Mouse (Mus musculus) erythroblast, embryonic 14.5 days (primary cell): ENCODE measurements around the gene Frmd4a. TPM values are rescaled to one million over a fixed set of nuclear protein-coding genes. Genes with fewer than 3 reads are reported as not detected.

Experiments
- H3K27me3 ChIP-seq: 2 replicates; pipeline ENCODE4 v1.6.1; 2012; ENCODE audit warnings: inconsistent platforms; ENCODE audit not compliant: control insufficient read depth
- H3K36me3 ChIP-seq: 2 replicates; pipeline ENCODE4 v1.6.1; 2012; ENCODE audit warnings: mild to moderate bottlenecking, inconsistent platforms; ENCODE audit not compliant: control insufficient read depth
- H3K4me1 ChIP-seq: 2 replicates; pipeline ENCODE4 v1.6.1; 2012; ENCODE audit warnings: inconsistent platforms; ENCODE audit not compliant: control insufficient read depth
- H3K4me3 ChIP-seq: replicated peaks from 2 replicates; pipeline ENCODE3; 2012; ENCODE audit warnings: moderate library complexity, mild to moderate bottlenecking, inconsistent platforms
- H3K9me3 ChIP-seq: 2 replicates; pipeline ENCODE4 v1.6.1; 2012; ENCODE audit warnings: low read length, inconsistent platforms, mixed read lengths; ENCODE audit not compliant: control insufficient read depth
- GATA1 ChIP-seq: IDR thresholded peaks from 2 replicates; pipeline ENCODE4 v1.6.1; 2012; ENCODE audit warnings: low read length, inconsistent platforms, mixed read lengths
- TAL1 ChIP-seq: IDR thresholded peaks from 3 replicates; pipeline ENCODE4 v1.6.1; 2012; ENCODE audit warnings: low read length, inconsistent platforms, mixed read lengths
- polyA plus RNA-seq: library from polyadenylated mRNA; stranded (reverse); fragments of >175 nt; gene quantifications from 2 replicates; pipeline ENCODE4 v1.2.3, GENCODE M21; 2012

The Frmd4a gene
- polyA plus RNA-seq, 1 experiment = 5.0 TPM

- Histone ChIP-seq H3K4me1 (no peaks in the 10 kb centered on the region), H3K36me3 (no peaks in the 10 kb centered on the region), H3K9me3 (no peaks in the 10 kb centered on the region), H3K27me3 (no peaks in the 10 kb centered on the region), H3K4me3 (no peak overlapping the region)
- TF ChIP-seq GATA1 (no peak), TAL1 (no peak)
These were observed 437.8 kb downstream of the Frmd4a start for GRCm38 (mm10) chr2:4455097-4456025.

- no peaks in the 10 kb centered on the region for H3K4me1 ChIP-seq
- H3K9me3 ChIP-seq = no peaks in the 10 kb centered on the region
- no peak for TF ChIP-seq GATA1
- TF ChIP-seq TAL1 = no peak
- H3K36me3 ChIP-seq = no peaks in the 10 kb centered on the region
- no peak overlapping the region for H3K4me3 ChIP-seq
- no peaks in the 10 kb centered on the region for H3K27me3 ChIP-seq
These were observed 443.4 kb downstream of the Frmd4a start for GRCm38 (mm10) chr2:4460897-4461296.

- Histone ChIP-seq H3K27me3 (no peaks in the 10 kb centered on the region), H3K36me3 (no peaks in the 10 kb centered on the region), H3K4me3 (no peak overlapping the region), H3K9me3 (no peaks in the 10 kb centered on the region), H3K4me1 (no peaks in the 10 kb centered on the region)
- TF ChIP-seq GATA1 (no peak), TAL1 (no peak)
These were observed 444.0 kb downstream of the Frmd4a start for GRCm38 (mm10) chr2:4461514-4461913.

- H3K4me3 ChIP-seq = no peak overlapping the region
- H3K27me3 ChIP-seq = no peaks in the 10 kb centered on the region
- TF ChIP-seq GATA1 (no peak), TAL1 (no peak)
- H3K36me3 ChIP-seq = no peaks in the 10 kb centered on the region
- peaks cover 5% of the 10 kb centered on the region for H3K4me1 ChIP-seq
- no peaks in the 10 kb centered on the region for H3K9me3 ChIP-seq
These were observed 445.0 kb downstream of the Frmd4a start for GRCm38 (mm10) chr2:4462480-4462879.

- Histone ChIP-seq H3K4me1 (peaks cover 6% of the 10 kb centered on the region), H3K4me3 (no peak overlapping the region), H3K27me3 (no peaks in the 10 kb centered on the region), H3K9me3 (no peaks in the 10 kb centered on the region), H3K36me3 (no peaks in the 10 kb centered on the region)
- TF ChIP-seq TAL1 (no peak), GATA1 (no peak)
These were observed 448.6 kb downstream of the Frmd4a start for GRCm38 (mm10) chr2:4466084-4466483.

- no peaks in the 10 kb centered on the region for H3K27me3 ChIP-seq
- no peak overlapping the region for H3K4me3 ChIP-seq
- TF ChIP-seq TAL1 (no peak), GATA1 (no peak)
- H3K4me1 ChIP-seq = peaks cover 6% of the 10 kb centered on the region
- H3K36me3 ChIP-seq = no peaks in the 10 kb centered on the region
- H3K9me3 ChIP-seq = no peaks in the 10 kb centered on the region
These were observed 449.8 kb downstream of the Frmd4a start for GRCm38 (mm10) chr2:4467314-4467713.

- Histone ChIP-seq H3K4me1 (no peaks in the 10 kb centered on the region), H3K9me3 (no peaks in the 10 kb centered on the region), H3K4me3 (no peak overlapping the region), H3K27me3 (no peaks in the 10 kb centered on the region), H3K36me3 (no peaks in the 10 kb centered on the region)
- TF ChIP-seq GATA1 = no peak
- no peak for TF ChIP-seq TAL1
These were observed 455.4 kb downstream of the Frmd4a start for GRCm38 (mm10) chr2:4472760-4473480.

GRCm38 (mm10) chr2:4473866-4474538 lies 456.5 kb downstream of the Frmd4a start:
- TF ChIP-seq TAL1 (no peak), GATA1 (no peak)
- Histone ChIP-seq H3K4me1 (no peaks in the 10 kb centered on the region), H3K4me3 (no peak overlapping the region), H3K36me3 (no peaks in the 10 kb centered on the region), H3K27me3 (no peaks in the 10 kb centered on the region), H3K9me3 (no peaks in the 10 kb centered on the region)

- Histone ChIP-seq H3K36me3 (no peaks in the 10 kb centered on the region), H3K4me1 (no peaks in the 10 kb centered on the region), H3K4me3 (no peak overlapping the region), H3K27me3 (no peaks in the 10 kb centered on the region), H3K9me3 (no peaks in the 10 kb centered on the region)
- TF ChIP-seq TAL1 (no peak), GATA1 (no peak)
These were observed 457.0 kb downstream of the Frmd4a start for GRCm38 (mm10) chr2:4474539-4474937.
